Mouse (Mus musculus) heart, embryonic 14.5 days (tissue): Measurements from ENCODE around the gene Hoxb8. TPM values are rescaled to one million over a fixed set of nuclear protein-coding genes. Genes with fewer than 3 reads are reported as not detected.

Experiments
- ATAC-seq: fragments of 200-750 bp; cut with Nextera tagmentation; 2 replicates; pipeline ENCODE4 v1.8.0; 2017; ENCODE audit warnings: low read depth, moderate TSS enrichment; ENCODE audit not compliant: insufficient number of reproducible peaks, insufficient read depth, low FRiP score
- H3K27ac ChIP-seq, 2 experiments: fragments of 200-500 bp in 1 of 2; fragments of 300-500 bp in 1 of 2; sonication (generic) in 1 of 2; replicated peaks in 1 of 2; 2 replicates each; pipeline ENCODE4 v1.5.1; 2012 to 2014; ENCODE audit warnings: low read depth in 2 of 2, low read length in 2 of 2, control low read depth in 1 of 2, mild to moderate bottlenecking in 1 of 2, mixed read lengths in 1 of 2; ENCODE audit not compliant: control insufficient read depth in 1 of 2, insufficient read depth in 1 of 2
- H3K27me3 ChIP-seq: fragments of 300-500 bp; sonication (generic); 2 replicates; pipeline ENCODE4 v1.6.1; 2014; ENCODE audit warnings: mild to moderate bottlenecking, low read length, control low read depth; ENCODE audit not compliant: control insufficient read depth, insufficient read depth
- H3K36me3 ChIP-seq: fragments of 300-500 bp; sonication (generic); 2 replicates; pipeline ENCODE4 v1.6.1; 2014; ENCODE audit warnings: mild to moderate bottlenecking, control low read depth, low read length, mixed read lengths; ENCODE audit not compliant: control insufficient read depth, insufficient read depth
- H3K4me1 ChIP-seq, 2 experiments: fragments of 200-500 bp in 1 of 2; fragments of 300-500 bp in 1 of 2; sonication (generic) in 1 of 2; 2 replicates each; pipeline ENCODE4 v1.6.1; 2012 to 2014; ENCODE audit warnings: low read length in 2 of 2, control low read depth in 1 of 2, mixed read lengths in 1 of 2; ENCODE audit not compliant: control insufficient read depth in 2 of 2, insufficient read depth in 2 of 2
- H3K4me2 ChIP-seq: fragments of 300-500 bp; sonication (generic); 2 replicates; pipeline ENCODE4 v1.6.1; 2014; ENCODE audit warnings: mild to moderate bottlenecking, low read length
- H3K4me3 ChIP-seq, 2 experiments: fragments of 200-500 bp in 1 of 2; fragments of 300-500 bp in 1 of 2; sonication (generic) in 1 of 2; 2 replicates each; pipeline ENCODE4 v1.5.1; 2012 to 2014; ENCODE audit warnings: low read length in 2 of 2, mild to moderate bottlenecking in 2 of 2, control low read depth in 1 of 2, low read depth in 1 of 2, moderate library complexity in 1 of 2; ENCODE audit not compliant: control insufficient read depth in 1 of 2, insufficient read depth in 1 of 2
- H3K9ac ChIP-seq: fragments of 300-500 bp; sonication (generic); 2 replicates; pipeline ENCODE4 v1.6.1; 2014; ENCODE audit warnings: mild to moderate bottlenecking, low read length
- H3K9me3 ChIP-seq: fragments of 300-500 bp; sonication (generic); 2 replicates; pipeline ENCODE4 v1.6.1; 2016; ENCODE audit warnings: low read length, control low read depth; ENCODE audit not compliant: control insufficient read depth
- WGBS: fragments of 180-500 bp; shearing (Covaris S2); extraction: QIAGEN DNeasy Blood & Tissue Kit; methylation state at CpG from one replicate; pipeline ENCODE4 v1.1.7; 2014; 5-methylcytosine and 5-hydroxymethylcytosine counted together
- polyA plus RNA-seq: library from polyadenylated mRNA; unstranded; fragments of >200 nt; fragmentation: Nextera tagmentation; extraction: Ambion mirVana; gene quantifications from 2 replicates; pipeline ENCODE4 v1.2.1, GENCODE M21; 2014

The Hoxb8 gene
- polyA plus RNA-seq, 1 experiment from 2014 or later = not detected

- no peak for ATAC-seq
- H3K4me1 ChIP-seq = peaks cover 0 to 11% of the 10 kb centered on the region in 2 experiments; a peak in 2 of 4 replicates
- peak within 1 kb of the TSS; percentile 48 for H3K4me2 ChIP-seq
- H3K4me3 ChIP-seq = peak within 1 kb of the TSS in 1 of 2 experiments; percentile 29; a peak in 2 of 4 replicates
- under 1% methylated on average over 38 of the region's 40 CpGs for WGBS
- no peaks in the 10 kb centered on the region for H3K9me3 ChIP-seq
- H3K27me3 ChIP-seq = peaks cover 100% of the 10 kb centered on the region
- no peaks in the 10 kb centered on the region for H3K36me3 ChIP-seq
- H3K27ac ChIP-seq = no peak within 1 kb of the TSS
- no peak within 1 kb of the TSS for H3K9ac ChIP-seq
These were observed 10.6 kb upstream of the Hoxb8 start, which contains the start of gene Hoxb9 for GRCm38 (mm10) chr11:96270996-96271540. Hoxb9 (plus strand) TSS chr11:96271457.

DNA sequence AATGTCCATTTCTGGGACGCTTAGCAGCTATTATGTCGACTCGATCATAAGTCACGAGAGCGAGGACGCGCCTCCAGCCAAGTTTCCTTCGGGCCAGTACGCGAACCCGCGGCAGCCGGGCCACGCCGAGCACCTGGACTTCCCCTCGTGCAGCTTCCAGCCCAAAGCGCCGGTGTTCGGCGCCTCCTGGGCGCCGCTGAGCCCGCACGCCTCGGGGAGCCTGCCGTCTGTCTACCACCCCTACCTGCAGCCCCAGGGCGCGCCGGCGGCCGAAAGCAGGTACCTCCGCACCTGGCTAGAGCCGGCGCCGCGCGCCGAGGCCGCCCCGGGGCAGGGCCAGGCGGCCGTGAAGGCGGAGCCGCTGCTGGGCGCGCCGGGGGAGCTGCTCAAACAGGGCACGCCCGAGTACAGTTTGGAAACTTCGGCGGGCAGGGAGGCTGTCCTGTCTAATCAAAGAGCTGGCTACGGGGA, 10.1 kb upstream of the Hoxb8 start:
- peaks cover 0 to 11% of the 10 kb centered on the region in 2 experiments; a peak in 2 of 4 replicates for H3K4me1 ChIP-seq
- no peak for ATAC-seq
- under 1% methylated on average over 52 of the region's 52 CpGs for WGBS

GRCm38 (mm10) chr11:96272024-96272921, 9.4 kb upstream of the Hoxb8 start:
- H3K36me3 ChIP-seq = no peaks in the 10 kb centered on the region
- peaks cover 0 to 11% of the 10 kb centered on the region in 2 experiments; a peak in 2 of 4 replicates for H3K4me1 ChIP-seq
- H3K27ac ChIP-seq = no peak overlapping the region
- H3K4me3 ChIP-seq = peak overlapping the region in 1 of 2 experiments; percentile 29; a peak in 2 of 4 replicates
- H3K9me3 ChIP-seq = no peaks in the 10 kb centered on the region
- under 1% methylated on average over 57 of the region's 58 CpGs for WGBS
- peaks cover 100% of the 10 kb centered on the region for H3K27me3 ChIP-seq
- ATAC-seq = no peak
- H3K9ac ChIP-seq = no peak overlapping the region
- peak overlapping the region; percentile 48 for H3K4me2 ChIP-seq

More for the DNA sequence above, 10.1 kb upstream of the Hoxb8 start:
- Histone ChIP-seq H3K27ac (no peak overlapping the region), H3K9ac (no peak overlapping the region), H3K27me3 (peaks cover 100% of the 10 kb centered on the region), H3K4me3 (peak overlapping the region in 1 of 2 experiments; percentile 29; a peak in 2 of 4 replicates), H3K36me3 (no peaks in the 10 kb centered on the region), H3K4me2 (peak overlapping the region; percentile 48), H3K9me3 (no peaks in the 10 kb centered on the region)

DNA sequence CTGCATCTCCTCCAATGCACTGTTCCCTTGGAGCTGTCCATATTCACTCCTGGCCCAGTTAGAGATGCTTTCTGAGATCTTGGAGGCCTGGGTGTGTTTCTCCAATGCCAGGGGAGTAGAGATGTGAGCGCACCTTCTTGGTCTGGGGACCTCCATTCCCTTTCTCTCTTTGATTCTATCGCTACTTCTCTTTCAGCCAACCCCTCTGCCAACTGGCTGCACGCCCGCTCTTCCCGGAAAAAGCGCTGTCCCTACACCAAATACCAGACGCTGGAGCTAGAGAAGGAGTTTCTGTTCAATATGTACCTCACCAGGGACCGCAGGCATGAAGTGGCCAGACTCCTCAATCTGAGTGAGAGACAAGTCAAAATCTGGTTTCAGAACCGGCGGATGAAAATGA, 7.3 kb upstream of the Hoxb8 start:
- Histone ChIP-seq H3K9ac (no peak overlapping the region), H3K36me3 (no peaks in the 10 kb centered on the region), H3K27ac (no peak overlapping the region), H3K4me1 (peaks cover 0 to 11% of the 10 kb centered on the region in 2 experiments; a peak in 2 of 4 replicates), H3K4me2 (no peak overlapping the region), H3K9me3 (no peaks in the 10 kb centered on the region), H3K4me3 (no peak overlapping the region), H3K27me3 (peaks cover 100% of the 10 kb centered on the region)
- ATAC-seq = no peak
- WGBS = 4% methylated on average over 10 of the region's 10 CpGs

DNA sequence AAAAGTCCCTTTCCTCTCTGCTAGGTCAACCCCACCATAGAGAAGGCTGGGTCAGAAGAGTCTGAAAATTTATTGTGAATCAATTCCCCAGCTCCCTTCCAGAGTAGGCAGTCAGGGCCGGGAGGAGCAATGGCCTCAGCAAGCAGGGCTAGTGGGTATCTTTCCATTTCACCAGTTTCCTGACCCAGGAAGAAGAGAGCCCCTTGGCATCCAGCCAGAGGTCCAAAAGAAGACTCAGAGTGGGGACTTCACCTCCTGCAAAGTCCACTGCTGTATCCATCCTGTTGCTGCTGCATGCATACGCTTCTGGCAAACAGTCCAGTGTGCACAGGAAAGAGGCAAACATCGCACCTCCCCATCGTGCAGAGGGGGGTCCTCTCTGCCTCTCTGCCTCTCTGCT, 5.8 kb upstream of the Hoxb8 start:
- Histone ChIP-seq H3K9me3 (no peaks in the 10 kb centered on the region), H3K4me1 (peaks cover 0 to 11% of the 10 kb centered on the region in 2 experiments; a peak in 2 of 4 replicates), H3K4me3 (no peak overlapping the region), H3K4me2 (no peak overlapping the region), H3K27ac (no peak overlapping the region), H3K36me3 (no peaks in the 10 kb centered on the region), H3K27me3 (peaks cover 100% of the 10 kb centered on the region), H3K9ac (no peak overlapping the region)
- WGBS = 13% methylated on average over 4 of the region's 4 CpGs
- no peak for ATAC-seq

- Histone ChIP-seq H3K36me3 (no peaks in the 10 kb centered on the region), H3K4me1 (0 out of 4 replicates have a peak, but pooled peaks cover 0 to under 1% of the 10 kb centered on the region in 2 experiments), H3K27ac (no peak overlapping the region), H3K4me2 (no peak overlapping the region), H3K4me3 (no peak overlapping the region), H3K27me3 (peaks cover 99% of the 10 kb centered on the region), H3K9ac (no peak overlapping the region), H3K9me3 (no peaks in the 10 kb centered on the region)
- ATAC-seq = no peak
- WGBS = 2% methylated on average over 35 of the region's 35 CpGs
These were observed 4.3 kb upstream of the Hoxb8 start for GRCm38 (mm10) chr11:96277151-96278044.

GRCm38 (mm10) chr11:96278324-96278723, 3.4 kb upstream of the Hoxb8 start:
- Histone ChIP-seq H3K4me3 (no peak overlapping the region), H3K4me2 (no peak overlapping the region), H3K36me3 (no peaks in the 10 kb centered on the region), H3K4me1 (no peaks in the 10 kb centered on the region), H3K9me3 (no peaks in the 10 kb centered on the region), H3K27me3 (peaks cover 99% of the 10 kb centered on the region), H3K27ac (no peak overlapping the region), H3K9ac (no peak overlapping the region)
- WGBS = 18% methylated on average over 11 of the region's 14 CpGs
- no peak for ATAC-seq
